Mouse (Mus musculus) urinary bladder, postnatal 36 days (tissue): ENCODE results near the gene Hsd11b1.

ENCODE experiments used
- DNase-seq, 2 experiments: peaks; one replicate each; pipeline ENCODE4 v3.0.0; 2022; ENCODE audit warnings: low spot score in 2 of 2, mixed read lengths in 1 of 2

The Hsd11b1 gene

GRCm38 (mm10) chr1:193243571-193244193 is 20.2 kb downstream of the Hsd11b1 start:
- no peak for DNase-seq

- DNase-seq = no peak
Measured at GRCm38 (mm10) chr1:193242863-193243262, 21.0 kb downstream of the Hsd11b1 start.

- DNase-seq = peak; percentile 60 to 91
Measured at GRCm38 (mm10) chr1:193242238-193242637, 21.6 kb downstream of the Hsd11b1 start.

- no peak for DNase-seq
Measured at GRCm38 (mm10) chr1:193241436-193241835, 22.4 kb downstream of the Hsd11b1 start.

- no peak for DNase-seq
Measured at GRCm38 (mm10) chr1:193238426-193238825, 25.4 kb downstream of the Hsd11b1 start.

- no peak for DNase-seq
Measured at GRCm38 (mm10) chr1:193234930-193235329, 28.9 kb downstream of the Hsd11b1 start.

- no peak for DNase-seq
Measured at GRCm38 (mm10) chr1:193234130-193234645, 29.7 kb downstream of the Hsd11b1 start.

GRCm38 (mm10) chr1:193232732-193233131 is 31.1 kb downstream of the Hsd11b1 start:
- DNase-seq = no peak

- no peak for DNase-seq
Measured at GRCm38 (mm10) chr1:193230935-193231334, 32.9 kb downstream of the Hsd11b1 start.

- no peak for DNase-seq
Measured at GRCm38 (mm10) chr1:193230531-193230930, 33.3 kb downstream of the Hsd11b1 start.

GRCm38 (mm10) chr1:193229570-193229969 is 34.3 kb downstream of the Hsd11b1 start:
- no peak for DNase-seq

GRCm38 (mm10) chr1:193227537-193227936 is 36.3 kb downstream of the Hsd11b1 start:
- DNase-seq = no peak

- no peak for DNase-seq
Measured at GRCm38 (mm10) chr1:193226724-193227522, 37.0 kb downstream of the Hsd11b1 start.

GRCm38 (mm10) chr1:193226114-193226513 is 37.8 kb downstream of the Hsd11b1 start:
- DNase-seq = no peak

GRCm38 (mm10) chr1:193225531-193225930 is 38.3 kb downstream of the Hsd11b1 start:
- no peak for DNase-seq

- no peak for DNase-seq
Measured at GRCm38 (mm10) chr1:193220408-193220807, 43.5 kb downstream of the Hsd11b1 start.

- DNase-seq = no peak
Measured at GRCm38 (mm10) chr1:193216000-193216399, 47.9 kb downstream of the Hsd11b1 start.

- no peak for DNase-seq
Measured at GRCm38 (mm10) chr1:193214053-193214452, 49.8 kb downstream of the Hsd11b1 start.

GRCm38 (mm10) chr1:193211371-193211770 is 52.5 kb downstream of the Hsd11b1 start:
- DNase-seq = no peak

- DNase-seq = peak; percentile 47 to 51
Measured at GRCm38 (mm10) chr1:193208178-193208577, 55.7 kb downstream of the Hsd11b1 start.

- no peak for DNase-seq
Measured at GRCm38 (mm10) chr1:193207503-193207902, 56.4 kb downstream of the Hsd11b1 start, which contains the start of gene Lamb3. Gene Lamb3, plus strand, starts transcription at chr1:193207699.

GRCm38 (mm10) chr1:193205431-193205830 is 58.4 kb downstream of the Hsd11b1 start:
- DNase-seq = no peak

GRCm38 (mm10) chr1:193203821-193204220 is 60.1 kb downstream of the Hsd11b1 start:
- no peak for DNase-seq
